Mouse (Mus musculus) CH12.LX (cell line): ENCODE data around the gene Utp11. TPM values are rescaled to one million over a fixed set of nuclear protein-coding genes. Genes with fewer than 3 reads are reported as not detected.

Experiments used
- DNase-seq: peaks from one replicate; pipeline ENCODE4 v3.0.0-alpha.2; 2013; ENCODE audit errors: extremely low read depth
- H3K27ac ChIP-seq: 2 replicates; pipeline ENCODE4 v1.5.1; 2012; ENCODE audit warnings: low read depth, mild to moderate bottlenecking, control low read depth, moderate library complexity; ENCODE audit not compliant: insufficient read depth
- H3K27me3 ChIP-seq: replicated peaks from 2 replicates; pipeline ENCODE3; 2012; ENCODE audit warnings: inconsistent platforms
- H3K36me3 ChIP-seq, 2 experiments: replicated peaks in 1 of 2; 2 replicates each; pipeline versions ENCODE3 to v1.6.1; 2012; ENCODE audit warnings: inconsistent platforms in 1 of 2, low read length in 1 of 2, mild to moderate bottlenecking in 1 of 2, mixed read lengths in 1 of 2, moderate library complexity in 1 of 2; ENCODE audit not compliant: control insufficient read depth in 1 of 2, insufficient read depth in 1 of 2
- H3K4me1 ChIP-seq, 2 experiments: 2 replicates each; pipeline ENCODE4 v1.6.1; 2012; ENCODE audit warnings: inconsistent platforms in 1 of 2, moderate library complexity in 1 of 2; ENCODE audit not compliant: insufficient read depth in 2 of 2, control insufficient read depth in 1 of 2
- H3K4me2 ChIP-seq: 2 replicates; pipeline ENCODE4 v1.6.1; 2012; ENCODE audit warnings: low read depth, mild to moderate bottlenecking, control low read depth; ENCODE audit not compliant: poor library complexity, insufficient read depth, severe bottlenecking
- H3K4me3 ChIP-seq, 3 experiments: fragments of 150-350 bp in 1 of 3; sonication (generic) in 1 of 3; replicated peaks in 1 of 3; 2 replicates each; pipeline versions ENCODE3 to v1.5.1; 2011 to 2012; ENCODE audit warnings: low read depth in 2 of 3, low read length in 2 of 3, mild to moderate bottlenecking in 2 of 3, moderate library complexity in 2 of 3, control low read depth in 1 of 3, improper control_type of control experiment in 1 of 3, inconsistent platforms in 1 of 3, mixed read lengths in 1 of 3; ENCODE audit not compliant: poor library complexity in 1 of 3
- H3K79me2 ChIP-seq: replicated peaks from 2 replicates; pipeline ENCODE4 v1.6.1; 2012; ENCODE audit warnings: mild to moderate bottlenecking, moderate library complexity; ENCODE audit not compliant: control insufficient read depth, poor library complexity, insufficient read depth, severe bottlenecking; ENCODE audit errors: extremely low read depth
- H3K9ac ChIP-seq: 2 replicates; pipeline ENCODE4 v1.6.1; 2012; ENCODE audit warnings: low read depth, mild to moderate bottlenecking, control low read depth, moderate library complexity; ENCODE audit not compliant: insufficient read depth
- H3K9me3 ChIP-seq: replicated peaks from 2 replicates; pipeline ENCODE3; 2012; ENCODE audit warnings: low read length, inconsistent platforms, mixed read lengths
- ELF1 ChIP-seq: IDR thresholded peaks from 2 replicates; pipeline ENCODE4 v1.6.1; 2014; ENCODE audit warnings: low read depth, mild to moderate bottlenecking, inconsistent platforms, low read length, improper control_type of control experiment
- EP300 ChIP-seq: IDR thresholded peaks from 2 replicates; pipeline ENCODE4 v1.6.1; 2011; ENCODE audit warnings: low read length, improper control_type of control experiment
- HCFC1 ChIP-seq: IDR thresholded peaks from 2 replicates; pipeline ENCODE4 v1.6.1; 2012; ENCODE audit warnings: low read depth, mild to moderate bottlenecking, inconsistent platforms, low read length, improper control_type of control experiment
- IRF4 ChIP-seq: IDR thresholded peaks from 2 replicates; pipeline ENCODE4 v1.6.1; 2014; ENCODE audit warnings: low read depth, mild to moderate bottlenecking, inconsistent platforms, low read length, improper control_type of control experiment
- JUN ChIP-seq: IDR thresholded peaks from 2 replicates; pipeline ENCODE4 v1.6.1; 2011; ENCODE audit warnings: low read depth, mild to moderate bottlenecking, low read length, improper control_type of control experiment, moderate library complexity; ENCODE audit not compliant: insufficient read depth
- MAFK ChIP-seq: IDR thresholded peaks from 2 replicates; pipeline ENCODE4 v1.6.1; 2011; ENCODE audit warnings: low read length, improper control_type of control experiment; ENCODE audit not compliant: insufficient replicate concordance
- MAX ChIP-seq: IDR thresholded peaks from 2 replicates; pipeline ENCODE4 v1.6.1; 2011; ENCODE audit warnings: low read length, improper control_type of control experiment
- MEF2A ChIP-seq: IDR thresholded peaks from 2 replicates; pipeline ENCODE4 v1.6.1; 2014; ENCODE audit warnings: low read depth, mild to moderate bottlenecking, inconsistent platforms, low read length, improper control_type of control experiment, borderline replicate concordance
- PAX5 ChIP-seq: IDR thresholded peaks from 2 replicates; pipeline ENCODE4 v1.6.1; 2012; ENCODE audit warnings: low read length, inconsistent platforms, mixed read lengths
- RCOR1 ChIP-seq: conservative IDR thresholded peaks from 2 replicates; pipeline ENCODE4 v1.6.1; 2012; ENCODE audit warnings: low read depth, mild to moderate bottlenecking, inconsistent platforms, low read length, improper control_type of control experiment
- SIN3A ChIP-seq: IDR thresholded peaks from 2 replicates; pipeline ENCODE4 v1.6.1; 2012; ENCODE audit warnings: low read length, improper control_type of control experiment, inconsistent platforms
- SMC3 ChIP-seq: IDR thresholded peaks from 2 replicates; pipeline ENCODE4 v1.6.1; 2011; ENCODE audit warnings: low read depth, low read length, improper control_type of control experiment
- TCF12 ChIP-seq: IDR thresholded peaks from 2 replicates; pipeline ENCODE4 v1.6.1; 2014; ENCODE audit warnings: low read depth, mild to moderate bottlenecking, inconsistent platforms, low read length, improper control_type of control experiment
- USF2 ChIP-seq: conservative IDR thresholded peaks from 2 replicates; pipeline ENCODE4 v1.6.1; 2011; ENCODE audit warnings: low read depth, low read length, improper control_type of control experiment
- ZMIZ1 ChIP-seq: IDR thresholded peaks from 2 replicates; pipeline ENCODE4 v1.6.1; 2012; ENCODE audit warnings: low read depth, mild to moderate bottlenecking, inconsistent platforms, low read length, improper control_type of control experiment
- dilution Hi-C: fragments of 300-500 bp; cut with MboI; formaldehyde crosslinking; loops from 2 replicates; pipeline ENCODE4 v1.14.3; 2020; ENCODE audit warnings: low sequenced_read_pairs; ENCODE audit not compliant: extremely low pct_unique_long_range_greater_than_20kb, extremely low pct_ligation_motif_present
- in situ Hi-C: fragments of 300-500 bp; cut with MboI; formaldehyde crosslinking; loops from 3 replicates; pipeline ENCODE4 v1.14.3; 2019; ENCODE audit warnings: low sequenced_read_pairs, low pct_ligation_motif_present, low pct_unique_long_range_greater_than_20kb, mixed read lengths
- polyA plus RNA-seq: library from polyadenylated mRNA; unstranded; fragments of >175 nt; gene quantifications from 2 replicates; pipeline ENCODE4 v1.2.1, GENCODE M21; 2012; ENCODE audit warnings: low read depth; ENCODE audit not compliant: insufficient read length
- total RNA-seq, 2 experiments: library from RNA; depleted of rRNA; stranded (reverse); fragments of 300-350 nt in 1 of 2; fragments of >200 nt in 1 of 2; gene quantifications; 2 replicates each; pipeline ENCODE4 v1.2.3; 2012 to 2014

Utp11 gene
- total and polyA plus RNA-seq, 3 experiments: 52.7 to 102 (median 78.1) TPM

GRCm38 (mm10) chr4:124703881-124704796 lies 10.7 kb upstream of the Utp11 start:
- dilution Hi-C loops (no loop called here), in situ Hi-C loops (loop anchor here (10.0 kb wide), 1 partner anchor 361 kb away; the partner anchor contains the start of genes Dnali1 and Snip1)
- no peak for TF ChIP-seq HCFC1
- peak; percentile 64 for TF ChIP-seq ELF1
- no peak for TF ChIP-seq EP300
- no peak for TF ChIP-seq IRF4
- TF ChIP-seq RCOR1: no peak
- TF ChIP-seq MAX: no peak
- TF ChIP-seq TCF12: 0 out of 2 replicates have a peak, but pooled peaks have one; percentile 53
- TF ChIP-seq SMC3: no peak
- peak; percentile 37; the same call in 1 of the 2 replicates for TF ChIP-seq SIN3A
- Histone ChIP-seq H3K4me1 (peaks cover 38 to 64% of the 10 kb centered on the region in 2 experiments), H3K36me3 (peaks cover 17 to 21% of the 10 kb centered on the region in 2 experiments), H3K4me2 (peak overlapping the region; percentile 69), H3K27ac (peak overlapping the region; percentile 61), H3K79me2 (peaks cover 19% of the 10 kb centered on the region), H3K9ac (peak overlapping the region; percentile 7; the same call in 1 of the 2 replicates), H3K9me3 (no peaks in the 10 kb centered on the region), H3K4me3 (peak overlapping the region; percentile 3 to 19 (median 11)), H3K27me3 (no peaks in the 10 kb centered on the region)
- DNase-seq: no peak

DNA sequence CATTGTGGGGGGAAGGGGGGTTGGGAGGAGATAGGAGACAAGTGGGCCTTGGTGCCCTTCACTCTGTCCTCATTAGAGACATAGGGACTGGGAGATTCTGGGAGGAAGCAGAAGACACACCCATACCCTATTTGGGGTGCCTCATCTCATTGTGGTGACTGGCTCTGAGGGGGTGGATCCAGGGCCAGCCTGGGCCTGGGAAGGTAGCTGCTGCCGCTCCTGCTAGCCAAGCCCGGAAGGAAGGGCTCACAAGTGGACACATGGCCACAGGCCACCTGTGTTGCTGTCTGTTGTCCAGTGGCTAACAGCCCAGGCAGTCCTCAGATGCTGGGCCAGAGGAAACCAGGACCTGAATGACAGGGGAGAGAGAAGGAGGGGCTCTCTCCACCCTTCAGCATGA lies 10.0 kb upstream of the Utp11 start:
- TF ChIP-seq EP300 (no peak), PAX5 (no peak), JUN (no peak), MAFK (no peak), USF2 (no peak), MEF2A (no peak), ZMIZ1 (no peak)
- TF ChIP-seq, all 38 proteins: peak for 0
- Histone ChIP-seq H3K9ac (peak overlapping the region; percentile 7; the same call in 1 of the 2 replicates), H3K27me3 (no peaks in the 10 kb centered on the region), H3K4me2 (peak overlapping the region; percentile 42; the same call in 1 of the 2 replicates), H3K4me1 (peaks cover 37 to 60% of the 10 kb centered on the region in 2 experiments), H3K36me3 (peaks cover 17 to 21% of the 10 kb centered on the region in 2 experiments), H3K27ac (peak overlapping the region; percentile 32), H3K79me2 (peaks cover 19% of the 10 kb centered on the region), H3K9me3 (peaks cover 2% of the 10 kb centered on the region), H3K4me3 (peak overlapping the region in 2 of 3 experiments; percentile 11 to 19)
- dilution Hi-C loops: no loop called here
- DNase-seq: no peak
- in situ Hi-C loops: loop anchor here (10.0 kb wide), 1 partner anchor 361 kb away; the partner anchor contains the start of genes Dnali1 and Snip1
